Mouse (Mus musculus): Measurements from ENCODE around the gene Rabl6.

- no peak for TF ChIP-seq CTCF (IDR thresholded peaks at IDR 0.05; ENCODE audit: low read depth)
- TF ChIP-seq EP300 (IDR thresholded peaks at IDR 0.05; ENCODE audit: low read depth), result no peak
Measured at GRCm38 (mm10) chr2:25549021-25549991, 59.0 kb downstream of the Rabl6 start.

Measured in liver, postnatal 0 days (tissue).